Mouse (Mus musculus) CH12.LX (cell line): Measurements from ENCODE around the gene Bcl7b. TPM values are rescaled to one million over a fixed set of nuclear protein-coding genes. Genes with fewer than 3 reads are reported as not detected.

Experiments used
- polyA plus RNA-seq: library from polyadenylated mRNA; unstranded; fragments of >175 nt; gene quantifications from 2 replicates; pipeline ENCODE4 v1.2.1, GENCODE M21; 2012; ENCODE audit warnings: low read depth; ENCODE audit not compliant: insufficient read length
- total RNA-seq, 2 experiments: library from RNA; depleted of rRNA; stranded (reverse); fragments of 300-350 nt in 1 of 2; fragments of >200 nt in 1 of 2; gene quantifications; 2 replicates each; pipeline ENCODE4 v1.2.3; 2012 to 2014

Gene Bcl7b
- total and polyA plus RNA-seq, 3 experiments, result 20.1 to 40.8 (median 24.1) TPM

Other genes with a start within 250 kb of the Bcl7b start
- gene Mettl27, start 235.9 kb upstream of the Bcl7b start, total RNA-seq (2012; rRNA removed), result 1.7 and 1.9 TPM in 2 replicates
- gene Mettl27, start 235.9 kb upstream of the Bcl7b start, total RNA-seq (2014; rRNA removed), result 0.93 and 1.3 TPM in 2 replicates
- gene Mettl27, start 235.9 kb upstream of the Bcl7b start, polyA plus RNA-seq, result 0.30 and 0.73 TPM in 2 replicates
- 0.08 TPM in 1 of 2 replicates, not detected in the other for gene Cldn4, start 221.3 kb upstream of the Bcl7b start, total RNA-seq (2012; rRNA removed)
- 0.16 and 0.51 TPM in 2 replicates for gene Cldn4, start 221.3 kb upstream of the Bcl7b start, total RNA-seq (2014; rRNA removed)
- gene Cldn4, start 221.3 kb upstream of the Bcl7b start, polyA plus RNA-seq, result 0.17 and 0.31 TPM in 2 replicates
- gene Cldn3, start 182.1 kb upstream of the Bcl7b start, total RNA-seq (2012; rRNA removed), result not detected in 2 replicates
- gene Cldn3, start 182.1 kb upstream of the Bcl7b start, total RNA-seq (2014; rRNA removed), result not detected in 2 replicates
- not detected in 2 replicates for gene Cldn3, start 182.1 kb upstream of the Bcl7b start, polyA plus RNA-seq
- gene Abhd11, start 159.1 kb upstream of the Bcl7b start, total RNA-seq (2012; rRNA removed), result 36.0 and 37.1 TPM in 2 replicates
- gene Abhd11, start 159.1 kb upstream of the Bcl7b start, total RNA-seq (2014; rRNA removed), result 31.2 and 36.6 TPM in 2 replicates
- 29.2 and 32.1 TPM in 2 replicates for gene Abhd11, start 159.1 kb upstream of the Bcl7b start, polyA plus RNA-seq
- 2.0 and 2.4 TPM in 2 replicates for gene Stx1a, start 144.8 kb upstream of the Bcl7b start, total RNA-seq (2012; rRNA removed)
- gene Stx1a, start 144.8 kb upstream of the Bcl7b start, total RNA-seq (2014; rRNA removed), result 0.81 and 1.1 TPM in 2 replicates
- gene Stx1a, start 144.8 kb upstream of the Bcl7b start, polyA plus RNA-seq, result 3.0 and 3.3 TPM in 2 replicates
- gene Dnajc30, start 104.1 kb upstream of the Bcl7b start, total RNA-seq (2012; rRNA removed), result 7.2 and 7.5 TPM in 2 replicates
- 4.1 and 4.9 TPM in 2 replicates for gene Dnajc30, start 104.1 kb upstream of the Bcl7b start, total RNA-seq (2014; rRNA removed)
- 9.2 and 9.6 TPM in 2 replicates for gene Dnajc30, start 104.1 kb upstream of the Bcl7b start, polyA plus RNA-seq
- gene Bud23, start 103.3 kb upstream of the Bcl7b start, total RNA-seq (2012; rRNA removed), result 62.1 and 70.0 TPM in 2 replicates
- 60.7 and 79.1 TPM in 2 replicates for gene Bud23, start 103.3 kb upstream of the Bcl7b start, total RNA-seq (2014; rRNA removed)
- gene Bud23, start 103.3 kb upstream of the Bcl7b start, polyA plus RNA-seq, result 118 and 141 TPM in 2 replicates
- 0.64 and 0.80 TPM in 2 replicates for gene Vps37d, start 90.0 kb upstream of the Bcl7b start, total RNA-seq (2012; rRNA removed)
- 0.20 and 0.56 TPM in 2 replicates for gene Vps37d, start 90.0 kb upstream of the Bcl7b start, total RNA-seq (2014; rRNA removed)
- gene Vps37d, start 90.0 kb upstream of the Bcl7b start, polyA plus RNA-seq, result 0.40 TPM in 1 of 2 replicates, not detected in the other
- gene Mlxipl, start 78.4 kb upstream of the Bcl7b start, total RNA-seq (2012; rRNA removed), result not detected in 2 replicates
- gene Mlxipl, start 78.4 kb upstream of the Bcl7b start, total RNA-seq (2014; rRNA removed), result not detected in 2 replicates
- not detected in 2 replicates for gene Mlxipl, start 78.4 kb upstream of the Bcl7b start, polyA plus RNA-seq
- 26.3 and 31.9 TPM in 2 replicates for gene Tbl2, start 18.6 kb upstream of the Bcl7b start, total RNA-seq (2012; rRNA removed)
- gene Tbl2, start 18.6 kb upstream of the Bcl7b start, total RNA-seq (2014; rRNA removed), result 20.0 and 21.7 TPM in 2 replicates
- 24.8 and 25.2 TPM in 2 replicates for gene Tbl2, start 18.6 kb upstream of the Bcl7b start, polyA plus RNA-seq
- gene Baz1b, start 19.0 kb downstream of the Bcl7b start, total RNA-seq (2012; rRNA removed), result 60.0 and 72.9 TPM in 2 replicates
- gene Baz1b, start 19.0 kb downstream of the Bcl7b start, total RNA-seq (2014; rRNA removed), result 53.3 and 56.4 TPM in 2 replicates
- 84.9 and 85.4 TPM in 2 replicates for gene Baz1b, start 19.0 kb downstream of the Bcl7b start, polyA plus RNA-seq
- gene Fzd9, start 82.9 kb downstream of the Bcl7b start, total RNA-seq (2012; rRNA removed), result not detected in 2 replicates
- not detected in 2 replicates for gene Fzd9, start 82.9 kb downstream of the Bcl7b start, total RNA-seq (2014; rRNA removed)
- gene Fzd9, start 82.9 kb downstream of the Bcl7b start, polyA plus RNA-seq, result not detected in 2 replicates
- gene Fkbp6, start 181.8 kb downstream of the Bcl7b start, total RNA-seq (2012; rRNA removed), result not detected in 2 replicates
- gene Fkbp6, start 181.8 kb downstream of the Bcl7b start, total RNA-seq (2014; rRNA removed), result not detected in 2 replicates
- gene Fkbp6, start 181.8 kb downstream of the Bcl7b start, polyA plus RNA-seq, result not detected in 2 replicates
- not detected in 2 replicates for gene Trim50, start 185.0 kb downstream of the Bcl7b start, total RNA-seq (2012; rRNA removed)
- not detected in 2 replicates for gene Trim50, start 185.0 kb downstream of the Bcl7b start, total RNA-seq (2014; rRNA removed)
- gene Trim50, start 185.0 kb downstream of the Bcl7b start, polyA plus RNA-seq, result not detected in 2 replicates
- 27.6 and 37.4 TPM in 2 replicates for gene Nsun5, start 201.7 kb downstream of the Bcl7b start, total RNA-seq (2012; rRNA removed)
- 30.0 and 30.9 TPM in 2 replicates for gene Nsun5, start 201.7 kb downstream of the Bcl7b start, total RNA-seq (2014; rRNA removed)
- 36.6 and 42.2 TPM in 2 replicates for gene Nsun5, start 201.7 kb downstream of the Bcl7b start, polyA plus RNA-seq
- 9.8 and 10.4 TPM in 2 replicates for gene Pom121, start 226.3 kb downstream of the Bcl7b start, total RNA-seq (2012; rRNA removed)
- gene Pom121, start 226.3 kb downstream of the Bcl7b start, total RNA-seq (2014; rRNA removed), result 2.4 and 3.4 TPM in 2 replicates
- 37.5 and 54.0 TPM in 2 replicates for gene Pom121, start 226.3 kb downstream of the Bcl7b start, polyA plus RNA-seq